Mouse (Mus musculus) adrenal gland, adult 18-20 months (tissue): ENCODE data around the gene Apba2. TPM values are rescaled to one million over a fixed set of nuclear protein-coding genes. Genes with fewer than 3 reads are reported as not detected.

Experiments used
- DNase-seq, 2 experiments: peaks; one replicate each; pipeline ENCODE4 v3.0.0; 2021 to 2022; ENCODE audit warnings: low spot score in 2 of 2
- total RNA-seq, 2 experiments: library from RNA; stranded (reverse); gene quantifications; 1 replicate in 1 of 2; 2 replicates in 1 of 2; pipeline ENCODE4 v1.2.3; 2021

Gene Apba2
- total RNA-seq, 2 experiments from 2014 or later: 0.38 TPM; not detected in 1

DNA sequence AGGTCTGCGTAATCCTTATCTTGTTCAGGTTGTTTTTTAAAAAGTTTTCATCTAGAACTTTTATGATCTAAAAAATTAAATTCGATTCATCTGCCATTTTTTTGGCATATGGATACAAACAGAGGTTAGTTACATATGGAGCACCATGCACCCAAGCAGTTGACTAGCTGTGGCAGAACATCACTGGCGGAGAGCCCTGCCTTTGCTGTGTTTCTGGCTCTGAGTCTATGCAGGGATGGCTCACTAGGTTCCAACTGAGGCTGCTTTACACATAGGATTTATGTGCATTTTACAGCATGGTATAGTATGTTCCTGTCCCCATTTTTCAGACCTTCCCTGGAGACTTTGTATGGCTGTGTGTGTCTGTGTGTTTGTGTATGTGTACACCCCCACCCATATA is 221.8 kb downstream of the Apba2 start:
- no peak for DNase-seq

DNA sequence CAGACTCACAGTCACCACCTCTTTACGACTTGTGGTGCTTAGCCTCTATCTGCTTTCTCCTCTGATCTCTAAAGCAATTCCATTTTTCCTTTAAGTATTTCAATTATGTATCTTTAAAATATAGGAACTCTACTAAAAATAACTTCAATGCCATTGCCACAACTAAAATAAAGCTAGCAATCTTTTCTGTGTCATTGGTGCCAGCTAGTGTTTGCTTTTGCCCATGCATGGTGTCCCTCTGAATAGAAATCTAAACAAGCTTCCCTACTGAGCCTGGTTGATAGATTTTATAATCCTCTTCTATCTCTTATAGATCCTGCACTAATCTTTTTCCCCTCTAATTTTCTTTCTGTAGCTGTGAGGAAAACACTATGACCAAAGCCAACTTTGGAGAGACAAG is 222.9 kb downstream of the Apba2 start:
- DNase-seq: no peak

DNA sequence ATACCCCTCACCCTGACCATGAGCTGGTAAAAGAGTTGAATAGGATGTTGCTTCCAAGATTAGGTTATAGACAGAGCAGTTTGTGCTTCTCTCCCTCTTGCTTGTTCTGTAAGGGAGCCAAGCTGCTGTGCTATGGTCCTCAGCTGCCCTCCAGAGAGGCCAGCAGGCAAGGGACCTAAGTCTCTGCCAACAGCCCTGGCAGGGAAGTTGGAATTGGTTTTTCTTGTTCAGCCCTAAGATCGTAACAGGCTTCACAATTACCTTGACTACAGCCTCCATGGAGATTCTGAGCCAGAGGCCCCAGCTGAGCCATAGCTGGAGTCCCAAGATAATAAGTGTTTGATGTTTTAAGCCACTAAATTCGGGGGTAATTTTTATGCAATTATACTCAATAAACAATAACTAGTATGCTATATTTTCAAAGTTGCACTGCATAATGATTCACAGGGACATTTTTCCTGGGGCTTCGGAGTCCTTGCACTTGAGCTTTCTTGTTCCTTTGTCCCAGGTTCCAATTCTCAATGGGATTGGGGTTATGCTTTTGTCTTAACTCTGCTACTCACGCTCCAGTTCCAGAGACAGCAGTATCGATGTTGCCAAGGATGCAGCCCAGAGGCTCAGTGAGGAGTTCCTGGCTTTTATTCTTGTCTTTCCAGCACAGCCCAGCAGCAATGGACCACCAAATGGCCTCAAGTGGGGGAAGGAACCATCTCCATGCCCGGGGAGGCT is 224.6 kb downstream of the Apba2 start:
- DNase-seq: no peak

DNA sequence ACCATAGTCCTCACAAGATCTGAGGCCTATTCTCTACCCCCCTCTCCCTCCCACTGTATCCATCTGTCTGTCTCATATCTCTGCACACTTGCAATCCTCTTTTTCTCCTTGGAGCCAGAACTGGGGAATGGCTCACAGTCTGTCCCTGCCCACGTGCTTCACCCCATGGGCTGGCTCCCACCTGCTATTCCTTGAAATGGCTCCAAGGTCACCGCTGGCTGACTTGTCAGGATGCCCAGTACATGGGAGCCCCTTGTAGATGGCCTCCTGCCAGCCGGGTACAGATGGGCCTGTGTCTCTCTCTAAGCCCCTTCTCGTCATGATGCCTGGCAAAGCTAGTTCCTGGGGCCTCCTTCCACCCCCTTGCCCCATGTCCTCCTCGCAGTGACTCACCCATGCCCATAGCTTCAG is 226.7 kb downstream of the Apba2 start:
- no peak for DNase-seq

DNA sequence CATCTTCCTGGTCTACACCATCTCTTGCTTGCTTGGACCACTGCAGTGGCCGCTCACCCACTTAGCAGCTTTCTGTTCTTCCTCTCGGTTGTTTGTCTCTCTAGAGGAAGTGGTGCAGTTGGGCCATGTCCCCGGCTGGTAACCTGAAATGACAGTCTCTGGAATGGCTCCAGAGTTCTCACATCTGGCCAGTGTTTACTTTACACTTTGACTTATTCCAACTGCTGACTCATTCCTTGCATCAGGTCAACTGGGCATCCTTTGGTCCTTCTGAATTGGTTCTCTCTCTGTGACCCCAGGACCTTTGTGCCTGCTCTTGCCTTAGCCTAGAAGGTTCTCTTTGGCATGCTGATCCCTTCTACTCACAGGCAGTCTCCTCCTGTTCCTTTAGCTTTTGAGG is 227.3 kb downstream of the Apba2 start:
- no peak for DNase-seq

DNA sequence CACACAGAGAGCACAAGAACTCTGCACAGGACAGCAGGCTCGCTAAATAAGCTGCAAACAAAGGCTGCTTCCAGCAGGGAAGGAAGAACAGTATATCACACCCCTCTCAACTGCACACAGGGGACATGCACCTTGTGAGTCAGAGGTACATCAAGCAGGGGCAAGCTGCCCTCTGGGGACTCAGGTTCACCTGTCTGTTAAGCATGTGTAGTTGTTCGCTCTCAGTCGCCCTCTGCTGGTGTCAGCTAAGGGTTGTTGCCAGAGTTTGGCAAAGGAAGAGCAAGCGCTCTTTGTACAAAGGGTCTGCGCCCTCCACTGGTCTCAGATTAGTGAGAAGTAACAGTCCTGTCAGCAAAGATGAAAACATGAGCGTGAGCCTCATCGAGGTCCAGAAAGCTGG is 228.3 kb downstream of the Apba2 start:
- no peak for DNase-seq

DNA sequence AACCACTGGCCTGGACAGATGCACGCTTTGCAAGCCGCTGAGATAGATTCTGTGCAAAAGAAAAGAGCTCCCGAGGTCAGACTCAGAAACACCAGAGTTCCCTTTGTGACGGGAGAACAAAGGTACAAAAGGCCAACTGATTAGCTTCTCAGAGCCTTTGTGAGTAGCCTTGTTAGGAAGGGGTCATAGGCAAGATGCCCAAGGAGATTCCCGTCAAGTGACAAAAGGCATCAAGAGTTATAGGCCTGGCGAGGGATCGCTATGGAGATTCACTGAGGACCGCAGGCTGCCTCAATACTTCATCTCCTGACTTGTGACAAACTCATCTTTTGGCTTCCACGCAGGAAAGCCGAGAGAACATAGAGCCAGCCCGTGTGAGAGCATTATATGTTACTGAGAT is 237.6 kb downstream of the Apba2 start:
- no peak for DNase-seq

DNA sequence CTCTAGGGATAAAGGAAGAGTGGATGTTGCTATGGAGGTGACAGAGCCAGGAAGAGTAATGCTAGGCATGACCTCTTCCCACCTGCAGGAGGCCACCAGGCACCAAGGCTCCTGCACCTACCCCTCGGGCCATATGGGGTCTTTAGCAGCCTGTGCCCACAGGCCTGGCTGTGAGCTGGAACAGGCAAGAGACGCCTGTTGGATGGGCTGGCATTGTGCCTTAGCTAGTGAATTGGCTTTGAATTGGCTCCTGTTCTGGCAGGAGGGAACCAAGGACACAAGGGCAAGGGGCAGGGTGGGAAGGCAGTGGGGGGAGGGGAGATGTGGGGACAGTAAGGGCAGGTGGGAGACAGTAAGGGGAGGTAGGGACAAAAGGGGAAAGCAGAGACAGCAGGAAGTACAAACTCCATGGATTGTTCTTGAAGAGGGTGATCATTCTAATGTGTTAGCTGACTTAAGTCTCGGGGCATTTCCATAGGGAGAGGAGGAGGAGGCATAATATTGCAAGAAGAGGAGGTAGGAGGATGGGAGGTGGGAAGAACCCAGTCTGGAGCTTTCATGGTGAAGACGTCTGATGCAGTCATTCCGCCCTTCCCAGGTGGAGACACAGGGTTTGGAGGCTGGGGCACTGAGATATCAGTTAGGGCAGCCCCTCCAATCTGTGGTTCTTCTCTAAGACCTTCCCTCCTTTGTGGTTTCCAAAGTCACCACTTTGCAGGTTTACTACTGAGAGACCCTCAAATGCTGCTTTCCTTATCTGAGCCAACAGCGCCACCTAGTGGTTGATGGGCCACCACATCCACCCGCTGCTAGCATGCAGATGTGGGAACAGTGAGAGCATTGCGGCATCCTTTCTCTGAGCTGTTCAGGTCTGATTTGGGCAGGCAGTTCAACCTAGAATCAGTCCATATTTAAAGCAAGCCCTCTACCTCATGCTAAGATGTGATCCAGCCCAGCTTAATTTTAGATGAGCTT is 240.1 kb downstream of the Apba2 start:
- DNase-seq: peak; percentile 66 to 69

DNA sequence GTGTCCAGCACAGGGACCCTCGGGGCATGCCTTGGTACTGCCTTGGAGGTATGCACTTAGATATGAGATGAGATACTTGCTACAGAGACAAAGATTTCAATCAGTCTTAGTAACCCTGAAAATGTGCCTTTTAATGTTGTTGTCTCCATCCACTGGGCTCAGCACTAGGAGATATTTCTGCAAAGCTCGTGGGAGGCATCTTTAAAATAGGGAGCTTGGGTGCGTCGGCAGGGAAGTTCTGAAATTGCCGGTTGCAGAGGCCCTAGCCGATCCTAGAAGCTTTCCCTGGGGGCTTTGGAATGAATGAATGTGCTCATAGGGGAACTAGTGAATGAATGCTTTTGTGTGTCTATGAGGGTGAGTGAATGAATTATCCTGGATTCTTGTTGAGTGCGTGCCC is 242.1 kb downstream of the Apba2 start:
- no peak for DNase-seq

DNA sequence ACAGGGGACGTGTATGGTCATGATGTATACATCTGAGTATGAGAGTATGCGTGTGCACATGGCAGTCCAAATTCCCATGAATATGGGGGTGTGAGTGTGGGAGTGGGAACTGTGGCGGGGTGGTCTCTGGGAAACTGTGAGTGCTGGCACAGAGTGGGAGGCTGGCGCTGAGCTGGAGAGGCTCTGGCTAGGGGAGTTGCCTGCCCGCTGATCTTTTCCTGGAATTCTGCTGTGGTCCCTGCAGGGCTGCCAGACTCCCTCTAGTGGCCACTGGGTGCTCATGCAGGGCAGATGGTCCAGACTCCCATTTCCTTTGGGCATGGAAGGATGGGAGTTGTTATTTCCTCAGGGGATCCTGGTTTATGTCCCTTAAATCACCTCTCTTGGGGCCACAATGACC is 250.0 kb downstream of the Apba2 start:
- peak; percentile 42 to 48 for DNase-seq

DNA sequence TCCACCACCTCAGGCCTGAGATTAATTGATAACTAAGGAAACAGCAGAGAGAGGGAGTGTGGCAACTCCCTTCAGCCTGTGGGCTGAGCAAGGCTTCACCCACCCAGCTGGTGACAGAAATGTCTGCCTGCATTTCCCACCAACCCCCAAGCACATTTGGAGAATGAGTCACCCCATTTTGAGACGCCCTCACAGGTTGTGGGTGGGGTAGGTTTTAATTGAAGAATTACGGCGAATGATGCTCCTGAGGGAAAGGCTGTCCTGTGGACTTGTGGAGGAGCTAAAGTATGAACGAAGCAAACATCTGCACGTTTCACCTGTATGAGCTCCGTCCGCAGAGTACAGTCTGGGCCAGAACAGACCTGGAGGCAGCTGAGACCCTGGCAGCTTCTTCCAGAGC is 250.6 kb downstream of the Apba2 start:
- no peak for DNase-seq

DNA sequence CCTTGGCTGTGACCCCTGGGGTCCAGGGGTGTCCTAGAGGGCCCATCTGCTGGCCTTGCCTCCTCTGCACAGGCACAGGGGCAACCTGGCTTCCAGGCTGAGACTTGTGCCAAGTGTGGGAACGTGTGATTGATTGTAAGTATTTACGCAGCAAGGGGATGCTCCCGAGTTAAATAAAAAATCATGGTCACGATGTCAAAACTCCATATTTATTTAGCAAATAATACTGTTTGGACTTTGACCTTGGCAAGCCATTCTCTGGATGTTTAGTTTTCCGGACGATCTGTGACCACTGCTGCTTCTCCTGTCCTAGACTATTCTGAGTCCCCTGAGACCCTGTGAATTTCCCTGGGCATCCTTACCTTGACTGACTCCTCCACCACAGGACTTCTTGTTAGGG is 252.2 kb downstream of the Apba2 start:
- no peak for DNase-seq

DNA sequence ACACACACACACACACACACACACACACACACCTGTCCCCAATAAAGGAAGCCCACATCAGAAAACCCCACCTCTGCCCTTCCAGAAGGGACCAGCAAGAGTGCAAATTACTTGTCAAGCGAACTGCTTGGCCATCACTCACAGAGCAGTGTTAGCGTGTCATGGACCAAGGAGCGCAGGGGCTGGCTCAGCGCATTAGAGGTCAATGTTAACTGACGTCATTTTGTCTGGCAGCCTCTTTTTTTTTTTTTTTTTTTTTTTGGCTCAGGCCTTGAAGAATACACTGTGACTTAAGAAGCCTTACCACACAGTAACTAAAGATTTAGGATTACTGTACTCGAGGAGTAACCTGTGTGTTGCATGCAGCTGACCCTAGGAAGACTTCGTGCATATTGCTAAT is 252.7 kb downstream of the Apba2 start:
- peak in 1 of 2 experiments; percentile 43 for DNase-seq

DNA sequence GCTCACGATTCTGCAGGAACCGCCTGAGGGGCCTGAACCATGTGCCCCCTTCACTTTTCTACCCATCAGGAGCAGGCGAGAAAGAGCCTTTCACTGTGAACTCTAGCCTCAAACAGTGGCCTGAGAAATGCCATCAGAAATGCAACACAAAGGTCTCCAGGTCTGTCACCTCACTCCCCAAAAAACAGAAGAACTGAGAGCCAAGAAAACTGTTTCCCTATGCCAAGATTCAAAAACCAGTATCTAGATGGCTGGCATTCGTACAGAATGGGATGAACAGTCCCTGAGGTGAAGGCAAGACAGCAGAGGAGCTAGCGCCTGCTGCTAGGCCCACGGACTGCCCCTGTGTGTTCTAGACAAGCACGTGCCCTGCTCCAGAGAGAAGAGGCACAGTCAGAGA is 253.6 kb downstream of the Apba2 start:
- no peak for DNase-seq

DNA sequence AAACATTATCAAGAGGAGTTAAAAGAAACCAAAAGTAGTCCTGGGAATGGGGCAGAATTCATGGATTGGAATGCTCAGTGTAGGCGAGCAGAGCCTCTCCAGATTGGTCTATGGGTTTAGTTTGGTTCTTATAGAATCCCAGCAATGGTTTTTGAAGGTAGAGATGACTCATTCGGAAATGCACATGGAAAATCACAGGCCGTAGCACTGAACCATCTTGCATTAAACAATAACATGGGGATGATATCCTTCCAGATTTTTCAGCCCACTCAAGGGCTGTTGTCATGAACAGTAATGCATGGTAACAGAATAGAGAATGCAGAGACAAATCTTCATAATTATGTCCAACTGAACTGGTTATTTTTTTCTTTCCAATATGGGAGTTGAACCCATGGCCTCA is 264.1 kb downstream of the Apba2 start:
- DNase-seq: no peak

DNA sequence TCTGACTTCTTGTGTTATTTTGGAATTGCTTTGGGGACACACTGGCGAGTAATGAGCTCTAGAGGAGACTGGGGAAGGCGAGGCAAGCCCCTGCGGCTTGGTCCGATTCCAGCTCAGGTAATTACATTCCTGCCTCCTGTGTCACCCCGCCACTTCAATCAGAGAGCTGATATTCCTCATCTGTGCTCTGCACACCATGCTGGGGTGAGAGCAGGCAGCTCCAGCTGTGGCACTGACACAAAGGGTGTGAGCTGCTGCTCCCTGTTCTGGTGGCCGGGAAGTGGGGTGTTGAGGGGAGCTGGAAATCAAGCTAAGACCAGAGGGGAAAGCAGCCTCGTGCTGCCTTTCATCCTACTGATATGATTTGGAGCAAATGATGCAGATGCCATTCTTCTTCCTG is 268.3 kb downstream of the Apba2 start:
- DNase-seq: no peak

DNA sequence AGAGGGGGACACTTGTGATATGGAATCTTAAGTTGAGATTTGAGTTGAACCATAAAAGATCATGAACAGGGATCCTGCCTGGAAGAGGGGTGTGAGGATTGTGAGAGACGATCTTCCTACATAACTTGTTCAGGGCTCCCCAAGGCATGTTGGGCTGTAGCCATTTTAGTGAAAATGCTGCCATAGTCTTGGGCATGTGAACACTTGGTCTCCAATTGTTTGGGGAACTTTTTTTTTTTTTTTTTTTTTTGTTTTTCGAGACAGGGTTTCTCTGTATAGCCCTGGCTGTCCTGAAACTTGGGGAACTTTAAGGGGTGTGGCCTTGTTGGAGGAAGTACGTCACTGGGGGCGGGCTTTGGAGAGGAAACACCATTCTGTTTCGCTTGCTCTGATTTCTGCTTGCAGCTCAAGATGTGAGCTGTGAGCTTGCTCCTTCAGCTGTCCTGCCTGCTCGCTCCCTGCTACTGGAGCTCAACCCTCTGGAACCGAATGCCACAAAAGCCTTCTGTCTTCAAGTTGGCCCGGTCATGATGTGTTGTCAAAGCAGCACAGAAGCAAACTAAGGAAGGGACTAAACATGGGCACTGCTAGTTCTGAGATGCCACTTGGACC is 269.4 kb downstream of the Apba2 start:
- DNase-seq: no peak

DNA sequence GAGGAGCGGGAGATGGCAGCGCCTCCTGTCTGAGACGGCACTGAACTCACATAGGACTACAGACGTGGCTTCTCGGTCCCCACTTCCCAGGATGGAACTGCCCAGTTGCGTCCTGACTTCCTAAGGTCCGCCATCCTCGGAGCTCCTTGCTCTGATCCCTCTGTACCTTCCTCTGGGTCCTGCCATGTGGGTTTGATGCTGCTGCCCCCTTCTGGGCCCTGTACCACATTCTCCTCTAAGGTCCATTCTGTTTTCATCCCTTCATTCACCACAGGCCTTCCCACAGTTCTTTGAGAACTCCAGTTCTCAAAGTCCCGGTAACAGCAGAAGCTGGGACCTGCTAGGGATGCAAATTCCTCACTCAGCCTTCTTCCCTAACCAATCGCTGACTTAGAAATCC is 272.0 kb downstream of the Apba2 start:
- DNase-seq: no peak

DNA sequence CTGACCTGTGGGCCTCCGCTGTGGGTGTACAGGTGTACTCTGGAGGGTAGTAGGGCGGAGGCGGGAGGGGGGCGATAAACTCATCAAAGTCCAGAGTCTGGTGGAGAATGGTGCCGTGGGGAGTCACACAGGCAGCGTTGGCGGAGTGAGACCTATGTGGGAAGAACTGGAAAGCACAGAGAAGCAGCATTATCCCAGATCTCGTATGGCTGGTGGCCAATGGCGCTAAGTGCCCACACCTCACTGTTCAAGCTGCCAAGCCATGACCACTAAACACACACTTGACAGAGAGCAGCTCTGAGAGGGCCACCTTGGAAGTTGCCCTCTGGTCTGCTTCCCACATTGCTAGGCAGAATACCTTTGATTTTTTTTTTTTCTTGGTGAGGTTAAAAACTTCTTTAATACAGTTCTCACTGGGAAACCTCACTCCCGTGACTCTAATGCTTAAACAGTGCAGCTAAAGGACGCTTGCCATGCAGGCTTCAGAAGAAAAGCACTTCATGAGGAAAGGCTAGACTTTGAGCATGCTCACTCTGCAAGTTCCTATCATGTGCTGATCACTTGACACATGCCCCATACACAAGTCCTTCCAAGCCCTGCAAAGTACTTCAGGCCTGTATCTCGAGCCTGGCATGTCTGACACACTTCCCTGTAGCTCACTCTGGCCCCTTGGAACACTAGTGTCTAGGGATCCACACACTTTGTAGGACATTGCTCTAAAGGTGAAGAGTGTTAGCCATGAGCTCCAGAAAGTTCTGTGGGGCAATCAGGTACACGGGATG is 275.4 kb downstream of the Apba2 start:
- no peak for DNase-seq

DNA sequence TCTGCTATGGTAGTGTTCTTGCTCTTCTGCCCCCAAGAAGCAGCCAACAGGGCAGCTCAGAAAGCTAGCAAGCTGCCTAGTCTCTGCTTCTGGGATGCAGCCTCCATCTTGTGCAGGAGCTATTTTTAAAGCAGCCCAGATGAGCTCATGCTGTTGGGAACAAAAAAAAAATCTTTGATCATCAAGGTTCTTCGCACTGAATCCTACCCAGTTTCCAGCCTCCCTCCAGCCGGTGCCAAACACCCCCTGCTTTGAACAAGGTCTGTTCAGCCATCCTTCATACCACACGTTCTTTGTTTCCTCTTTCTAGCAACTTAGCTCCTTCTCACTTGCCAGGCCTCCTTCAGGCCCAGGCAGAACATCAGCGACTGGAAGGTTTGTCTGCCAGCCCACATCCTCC is 278.0 kb downstream of the Apba2 start:
- DNase-seq: no peak

DNA sequence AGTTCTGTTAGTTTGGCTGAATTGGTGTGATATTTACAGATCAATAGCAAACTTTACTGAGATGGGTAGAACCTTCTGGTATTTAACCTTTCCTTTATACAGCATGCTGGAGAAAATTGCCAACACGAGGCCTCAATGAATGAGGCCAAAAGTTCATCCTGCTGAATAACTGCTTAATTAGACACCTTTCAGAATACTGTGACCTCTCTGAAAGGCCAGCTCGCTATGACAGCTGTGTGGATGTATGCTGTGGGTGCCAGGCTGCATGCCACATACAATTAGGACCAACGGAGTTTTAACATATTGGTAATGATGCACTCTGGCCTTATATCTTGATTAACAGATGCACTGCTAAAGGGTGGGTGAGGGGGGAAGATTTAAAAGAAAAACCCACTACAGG is 283.5 kb downstream of the Apba2 start:
- no peak for DNase-seq
